Mouse (Mus musculus) gastrocnemius, postnatal 4 days (tissue): Measurements from ENCODE around the gene Zfp53. TPM values are rescaled to one million over a fixed set of nuclear protein-coding genes. Genes with fewer than 3 reads are reported as not detected.

ENCODE experiments used
- DNase-seq, 2 experiments: peaks; one replicate each; pipeline ENCODE4 v3.0.0; 2021 to 2022; ENCODE audit warnings: low spot score in 2 of 2, mixed read lengths in 2 of 2
- total RNA-seq, 2 experiments: library from RNA; stranded (reverse); gene quantifications; 2 replicates each; pipeline ENCODE4 v1.2.3; 2021

The Zfp53 gene
- total RNA-seq, 2 experiments from 2014 or later = 2.9 to 3.4 TPM

GRCm38 (mm10) chr17:21517130-21517671, 28.4 kb downstream of the Zfp53 start:
- no peak for DNase-seq

- no peak for DNase-seq
Observed at GRCm38 (mm10) chr17:21526270-21526669, 37.5 kb downstream of the Zfp53 start.

GRCm38 (mm10) chr17:21530645-21531330, 42.0 kb downstream of the Zfp53 start:
- no peak for DNase-seq

GRCm38 (mm10) chr17:21531621-21532020, 42.8 kb downstream of the Zfp53 start:
- DNase-seq = no peak

DNA sequence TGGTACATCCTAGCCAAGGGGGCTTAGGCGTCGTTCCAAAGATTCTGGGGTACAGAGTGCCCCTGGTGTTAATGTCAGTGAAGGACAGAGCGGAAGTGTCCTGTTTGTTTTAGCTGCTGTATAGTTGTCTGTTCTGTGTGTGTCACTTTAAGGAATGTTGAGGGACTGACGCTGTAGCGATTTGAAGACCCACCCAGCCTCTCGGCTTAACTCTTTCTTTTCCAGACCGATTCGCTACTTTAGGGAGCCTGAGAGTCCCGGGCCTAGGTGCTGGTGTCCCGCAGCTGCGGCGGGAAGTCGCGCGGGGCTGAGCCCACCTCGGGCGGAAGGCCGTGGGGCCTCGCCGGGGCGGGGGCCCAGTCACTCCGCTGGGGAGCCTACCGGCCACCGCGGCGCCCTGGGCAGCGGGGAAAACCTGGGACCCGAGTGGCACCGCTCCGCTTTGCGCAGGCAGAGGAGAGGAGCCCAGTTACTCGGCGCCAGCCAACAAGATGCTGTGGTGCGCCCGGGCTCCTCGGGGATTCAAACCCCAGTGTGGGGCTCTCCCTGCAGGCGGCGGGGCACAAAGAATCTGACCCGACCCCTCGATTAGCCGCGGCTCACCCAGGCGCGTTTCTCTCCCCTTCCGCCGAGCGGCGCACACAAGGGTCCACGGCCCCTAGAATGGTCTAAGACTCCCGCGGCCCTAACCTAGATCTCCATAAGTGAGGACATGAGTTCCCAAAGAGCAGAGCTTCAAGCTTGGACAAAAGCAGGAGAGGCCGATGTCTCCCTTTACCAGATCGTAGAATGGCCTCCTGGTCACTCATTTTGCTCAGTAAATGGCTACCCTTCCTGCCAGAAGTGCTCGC, 43.5 kb downstream of the Zfp53 start:
- peak; percentile 52 to 72 for DNase-seq

DNA sequence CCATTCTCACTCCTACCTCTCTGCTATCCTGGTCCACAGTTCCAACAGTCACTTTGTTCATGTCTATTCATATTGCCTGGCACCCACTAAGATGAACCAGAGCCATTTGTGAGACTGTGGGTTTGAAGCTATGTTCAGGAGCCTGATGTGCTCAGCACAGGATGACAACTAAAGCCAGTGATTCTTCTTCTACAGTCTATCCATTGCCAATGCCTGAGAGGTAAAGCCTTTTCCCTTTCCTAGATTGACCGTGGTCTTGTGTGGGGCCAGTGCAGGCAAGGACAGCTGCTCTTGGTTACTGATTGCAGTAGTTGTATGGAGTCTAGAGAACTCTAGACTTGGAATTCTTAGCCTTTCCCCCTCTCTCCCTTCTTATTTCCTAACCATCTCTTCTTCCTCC, 45.2 kb downstream of the Zfp53 start:
- no peak for DNase-seq

- no peak for DNase-seq
Observed at GRCm38 (mm10) chr17:21534460-21535095, 45.8 kb downstream of the Zfp53 start.

DNA sequence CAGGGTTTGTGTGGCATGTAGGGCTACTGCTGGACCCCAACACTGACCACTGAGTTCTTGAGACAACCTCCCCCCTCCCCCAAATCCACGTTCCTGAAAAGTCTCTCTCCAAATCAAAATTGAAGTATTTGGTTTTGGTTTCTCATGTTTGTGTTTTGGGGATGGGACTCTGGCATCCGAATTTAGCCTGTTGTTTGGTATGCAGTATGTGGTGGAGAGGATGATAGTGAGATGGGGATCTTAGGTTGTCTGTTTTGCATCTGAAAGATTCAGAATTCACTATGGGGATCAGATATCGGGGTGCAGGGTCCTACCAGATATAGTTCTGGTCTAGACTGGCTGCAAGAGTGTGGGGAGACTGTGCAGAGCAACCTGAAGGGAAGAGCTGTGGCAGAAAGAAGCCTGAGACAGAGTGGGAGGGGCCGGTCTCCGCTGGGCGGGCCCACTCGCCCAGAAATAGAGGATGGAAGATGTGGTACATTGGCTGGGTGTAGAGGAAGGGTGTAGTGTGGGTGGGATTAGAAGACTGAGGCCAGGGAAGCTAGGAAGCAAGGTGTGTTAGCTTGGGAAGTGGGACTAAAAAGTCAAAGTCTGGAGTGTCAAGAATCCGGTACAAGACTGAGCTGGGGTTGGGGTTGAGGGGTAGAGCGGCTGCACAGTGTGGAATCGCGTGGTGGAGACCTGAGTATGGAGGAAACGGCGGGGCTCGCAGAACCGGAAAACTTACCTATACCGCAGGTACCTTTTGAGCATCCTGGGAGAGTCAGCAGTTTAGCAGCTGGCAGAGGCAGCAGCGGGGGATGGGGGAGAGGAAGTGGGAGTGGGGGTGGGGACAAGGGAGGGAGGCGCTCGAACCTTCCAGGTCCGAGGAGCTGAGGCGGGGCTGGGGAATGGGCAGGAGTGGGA, 46.6 kb downstream of the Zfp53 start, which contains the start of gene Zfp52:
Zfp52 (plus strand) TSS at position 444 of the 906 bp plus-strand sequence.
- DNase-seq = peak in 1 of 2 experiments; percentile 50

- no peak for DNase-seq
Observed at GRCm38 (mm10) chr17:21536096-21536495, 47.3 kb downstream of the Zfp53 start.

- no peak for DNase-seq
Observed at GRCm38 (mm10) chr17:21536676-21537075, 47.9 kb downstream of the Zfp53 start.

- DNase-seq = no peak
Observed at GRCm38 (mm10) chr17:21557831-21558230, 69.0 kb downstream of the Zfp53 start.

Other genes starting within 250 kb of the Zfp53 start
- not detected for gene Vmn1r235, start 232.6 kb upstream of the Zfp53 start, total RNA-seq
- not detected for gene Vmn1r236, start 206.1 kb upstream of the Zfp53 start, total RNA-seq
- gene Vmn1r237, start 177.1 kb upstream of the Zfp53 start, total RNA-seq = not detected
- 1 to 10 TPM in 1 of 2 experiments, under 1 TPM in 1; 0.88 to 1.1 TPM for gene Zfp677, start 105.2 kb upstream of the Zfp53 start, total RNA-seq
- 1 to 10 TPM in 1 of 2 experiments, under 1 TPM in 1; 0.91 to 1.1 TPM for gene Zfp54, start 65.8 kb upstream of the Zfp53 start, total RNA-seq
- gene Zfp51, start 38.6 kb upstream of the Zfp53 start, total RNA-seq = 1 to 10 TPM; 4.9 to 5.6 TPM
- 1 to 10 TPM; 4.6 to 4.9 TPM for gene Zfp52, start 46.5 kb downstream of the Zfp53 start, total RNA-seq
- 10 to 100 TPM; 10.1 to 10.4 TPM for gene Zfp948, start 78.0 kb downstream of the Zfp53 start, total RNA-seq
- gene Zfp983, start 161.6 kb downstream of the Zfp53 start, total RNA-seq = 1 to 10 TPM; 3.2 to 4.4 TPM
- gene Gm10226, start 202.9 kb downstream of the Zfp53 start, total RNA-seq = 1 to 10 TPM; 4.3 to 5.2 TPM
- 1 to 10 TPM; 4.7 to 5.2 TPM for gene Zfp760, start 218.7 kb downstream of the Zfp53 start, total RNA-seq
- gene Zfp229, start 241.8 kb downstream of the Zfp53 start, total RNA-seq = 10 to 100 TPM in 1 of 2 experiments, 1 to 10 TPM in 1; 6.7 to 11.1 TPM